Comparison of ENCODE assay signal across 8 mouse cellular contexts in genomic region chr14:62331866-62332619, GRCm38 (mm10). TPM values are rescaled to one million over a fixed set of nuclear protein-coding genes. Genes with fewer than 3 reads are reported as not detected.
A peak's percentile ranks its signal among the peaks of the same experiment; 100 is the strongest.
DNase-seq lines count a peak whose midpoint lies in the region; ATAC-seq and TF ChIP-seq lines count a peak whose summit lies in the region.

No protein-coding gene starts in this region.

- H3K27me3 ChIP-seq in E14TG2a.4 (ENCODE audit: insufficient read depth, low read length), result no peaks in the 10 kb centered on the region
- no peaks in the 10 kb centered on the region for H3K27me3 ChIP-seq in forebrain, embryonic 13.5 days
- no peaks in the 10 kb centered on the region for H3K27me3 ChIP-seq in neural tube, embryonic 15.5 days (replicated peaks)

- peak overlapping the region; percentile 87 for H3K4me3 ChIP-seq in E14TG2a.4 (replicated peaks; ENCODE audit: low read length)
- peak overlapping the region; percentile 55 for H3K4me3 ChIP-seq in forebrain, embryonic 13.5 days
- H3K4me3 ChIP-seq in neural tube, embryonic 15.5 days (replicated peaks), result peak overlapping the region; percentile 91

- no peak for TF ChIP-seq CTCF in E14TG2a.4 (conservative IDR thresholded peaks at IDR 0.05; ENCODE audit: low read length)

- peak overlapping the region; percentile 73 for H3K4me2 ChIP-seq in forebrain, embryonic 13.5 days
- H3K4me2 ChIP-seq in neural tube, embryonic 15.5 days, result peak overlapping the region; percentile 86

- H3K36me3 ChIP-seq in E14TG2a.4 (ENCODE audit: insufficient read depth, low read length), result peaks cover 8% of the 10 kb centered on the region; the same call in 1 of the 2 replicates
- no peaks in the 10 kb centered on the region for H3K36me3 ChIP-seq in forebrain, embryonic 13.5 days (ENCODE audit: poor library complexity, severe bottlenecking)
- no peaks in the 10 kb centered on the region for H3K36me3 ChIP-seq in neural tube, embryonic 15.5 days

- WGBS in forebrain, embryonic 13.5 days, result under 1% methylated on average over 52 of the region's 62 CpGs
- 0% methylated on average over 57 of the region's 62 CpGs for WGBS in neural tube, embryonic 15.5 days

- intact Hi-C loops in heart, postnatal 14 days (cut with DNase I), result loop anchor here (5.0 to 10.0 kb wide), 2 partner anchors 125 to 757 kb away; partner anchors contain the start of gene Gucy1b2

- peak overlapping the region; percentile 84 for H3K27ac ChIP-seq in forebrain, embryonic 13.5 days
- peak overlapping the region; percentile 87 for H3K27ac ChIP-seq in neural tube, embryonic 15.5 days (replicated peaks)

- ATAC-seq in forebrain, embryonic 13.5 days, result peak; percentile 87
- ATAC-seq in neural tube, embryonic 15.5 days (ENCODE audit: low FRiP score), result peak; percentile 91

- H3K9me3 ChIP-seq in E14TG2a.4 (ENCODE audit: low read length), result no peaks in the 10 kb centered on the region
- no peaks in the 10 kb centered on the region for H3K9me3 ChIP-seq in forebrain, embryonic 13.5 days (replicated peaks)
- no peaks in the 10 kb centered on the region for H3K9me3 ChIP-seq in neural tube, embryonic 15.5 days (replicated peaks)

- peaks cover 77% of the 10 kb centered on the region for H3K4me1 ChIP-seq in E14TG2a.4 (replicated peaks; ENCODE audit: low read depth, low read length)
- peaks cover 52% of the 10 kb centered on the region for H3K4me1 ChIP-seq in forebrain, embryonic 13.5 days
- H3K4me1 ChIP-seq in neural tube, embryonic 15.5 days, result peaks cover 24% of the 10 kb centered on the region

- H3K9ac ChIP-seq in forebrain, embryonic 13.5 days, result peak overlapping the region; percentile 77
- peak overlapping the region; percentile 76 for H3K9ac ChIP-seq in neural tube, embryonic 15.5 days (replicated peaks)

- DNase-seq in c-Kit-positive CD71-positive TER-119-positive erythroid progenitor cells, embryonic 14.5 days (ENCODE audit: low spot score), result peak; percentile 89
- peak; percentile 90 to 94 for DNase-seq in heart, postnatal 14 days
- peak; percentile 86 for DNase-seq in layer of hippocampus, adult 11-12 months (ENCODE audit: low spot score)
- peak; percentile 83 to 88 for DNase-seq in lung, adult 18-20 months
- DNase-seq in testis, postnatal 14 days (ENCODE audit: low spot score), result peak; percentile 90

RNA-seq across cellular contexts. Expression of gene Dleu7, which starts 39.2 kb away (rescaled TPM):
- 17.4 and 20.4 TPM in 2 replicates for polyA plus RNA-seq in forebrain, embryonic 13.5 days (2015; fragmentation: Nextera tagmentation; extraction: Ambion mirVana)
- under 1 TPM in 1 of 2 experiments, not detected in 1; 0.17 TPM for total RNA-seq in heart, postnatal 14 days (2021)
- 13.6 and 19.9 TPM in 2 replicates for polyA plus RNA-seq in neural tube, embryonic 15.5 days (2015; fragmentation: Nextera tagmentation; extraction: Ambion mirVana)

RNA-seq across cellular contexts. Expression of gene Rnaseh2b, which starts 39.7 kb away (rescaled TPM):
- polyA plus RNA-seq in forebrain, embryonic 13.5 days (2015; fragmentation: Nextera tagmentation; extraction: Ambion mirVana), result 80.0 and 102 TPM in 2 replicates
- 10 to 100 TPM; 10.3 to 13.0 TPM for total RNA-seq in heart, postnatal 14 days (2021)
- polyA plus RNA-seq in neural tube, embryonic 15.5 days (2015; fragmentation: Nextera tagmentation; extraction: Ambion mirVana), result 25.8 and 37.8 TPM in 2 replicates

Comparison
In these comparisons a context has a peak if more than half of its experiments do, and no peak if none do; other contexts are left out.
1. Peak in every context shown above with its lines: DNase-seq, ATAC-seq, H3K4me3 ChIP-seq and H3K27ac ChIP-seq.